Mouse (Mus musculus) bone marrow, adult 2 months (tissue): Measurements from ENCODE around the gene Suds3. TPM values are rescaled to one million over a fixed set of nuclear protein-coding genes. Genes with fewer than 3 reads are reported as not detected.

ENCODE experiments used
- H3K27ac ChIP-seq: fragments of 200-500 bp; 2 replicates; pipeline ENCODE4 v1.5.1; 2012; ENCODE audit warnings: low read depth, mild to moderate bottlenecking, control low read depth, inconsistent platforms, low read length; ENCODE audit not compliant: control insufficient read depth, poor library complexity, insufficient read depth
- H3K4me1 ChIP-seq: fragments of 200-500 bp; 2 replicates; pipeline ENCODE4 v1.6.1; 2011; ENCODE audit warnings: low read length; ENCODE audit not compliant: control insufficient read depth, insufficient read depth
- H3K4me3 ChIP-seq: fragments of 200-500 bp; replicated peaks from 2 replicates; pipeline ENCODE3; 2011; ENCODE audit warnings: mild to moderate bottlenecking, low read depth, low read length, control low read depth; ENCODE audit not compliant: control insufficient read depth
- CTCF ChIP-seq: fragments of 200-500 bp; IDR thresholded peaks from 2 replicates; pipeline ENCODE4 v1.5.1; 2011; ENCODE audit warnings: low read length, control low read depth; ENCODE audit not compliant: control insufficient read depth, insufficient read depth
- POLR2A ChIP-seq: fragments of 200-500 bp; IDR thresholded peaks from 2 replicates; pipeline ENCODE4 v1.6.1; 2011; ENCODE audit warnings: low read depth, mild to moderate bottlenecking, control low read depth, low read length, borderline replicate concordance; ENCODE audit not compliant: control insufficient read depth
- WGBS: fragments of 180-500 bp; shearing (Covaris S2); methylation state at CpG from one replicate; pipeline ENCODE4 v1.1.7; 2018; 5-methylcytosine and 5-hydroxymethylcytosine counted together
- polyA plus RNA-seq: library from polyadenylated mRNA; stranded (reverse); fragments of >200 nt; gene quantifications from 2 replicates; pipeline ENCODE4 v1.2.4, GENCODE M21; 2011; ENCODE audit warnings: low replicate concordance; ENCODE audit not compliant: missing spikeins, insufficient read depth, insufficient read length

Suds3 gene
- 40.4 and 57.7 TPM in 2 replicates for polyA plus RNA-seq

GRCm38 (mm10) chr5:117115836-117116366, at the start of gene Suds3:
Gene Suds3, minus strand, starts transcription at chr5:117116113.
- peak within 1 kb of the TSS; percentile 98 for H3K27ac ChIP-seq
- under 1% methylated on average over 59 of the region's 59 CpGs for WGBS
- peak; percentile 78 for TF ChIP-seq CTCF
- no peak for TF ChIP-seq POLR2A
- H3K4me1 ChIP-seq = no peaks in the 10 kb centered on the region; the same call in 1 of the 2 replicates
- H3K4me3 ChIP-seq = peak within 1 kb of the TSS; percentile 85

DNA sequence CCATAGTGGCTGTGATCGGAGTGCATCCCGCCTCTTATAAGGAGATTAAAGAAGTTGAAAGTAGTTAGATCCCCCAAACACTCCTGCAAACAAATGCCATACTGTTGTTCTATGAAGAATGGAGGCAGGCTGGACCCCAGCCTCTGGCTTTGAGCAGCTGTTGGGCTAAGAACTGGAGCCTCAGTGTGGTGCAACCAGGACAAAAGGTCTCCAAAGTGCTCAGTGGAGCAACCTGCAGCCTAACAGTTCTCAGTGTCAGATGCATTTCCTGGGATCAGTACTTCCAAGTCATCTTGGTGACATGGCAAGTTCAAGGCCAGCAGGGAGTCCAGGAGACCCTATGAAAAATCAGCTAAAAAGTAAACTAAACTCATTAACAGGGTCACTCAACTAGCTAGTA, 49.0 kb upstream of the Suds3 start:
- TF ChIP-seq CTCF (no peak), POLR2A (no peak)
- 88% methylated on average over 2 of the region's 2 CpGs for WGBS
- Histone ChIP-seq H3K4me1 (peaks cover 2% of the 10 kb centered on the region; the same call in 1 of the 2 replicates), H3K27ac (no peak overlapping the region), H3K4me3 (no peak overlapping the region)

- WGBS = 51% methylated on average over 5 of the region's 5 CpGs
- H3K27ac ChIP-seq = no peak overlapping the region
- TF ChIP-seq POLR2A (no peak), CTCF (no peak)
- H3K4me3 ChIP-seq = no peak overlapping the region
- H3K4me1 ChIP-seq = peaks cover 2% of the 10 kb centered on the region; the same call in 1 of the 2 replicates
Measured at GRCm38 (mm10) chr5:117164516-117164915, 48.6 kb upstream of the Suds3 start.

- WGBS = 92% methylated on average over 13 of the region's 13 CpGs
- H3K4me1 ChIP-seq = peaks cover 2% of the 10 kb centered on the region; the same call in 1 of the 2 replicates
- TF ChIP-seq POLR2A (no peak), CTCF (no peak)
- H3K27ac ChIP-seq = no peak overlapping the region
- H3K4me3 ChIP-seq = no peak overlapping the region
Measured at GRCm38 (mm10) chr5:117163790-117164189, 47.9 kb upstream of the Suds3 start.

- peaks cover 6% of the 10 kb centered on the region; the same call in 1 of the 2 replicates for H3K4me1 ChIP-seq
- TF ChIP-seq CTCF = no peak
- TF ChIP-seq POLR2A = no peak
- H3K27ac ChIP-seq = peak overlapping the region; percentile 82
- WGBS = 85% methylated on average over 10 of the region's 10 CpGs
- H3K4me3 ChIP-seq = no peak overlapping the region
Measured at GRCm38 (mm10) chr5:117160499-117160898, 44.6 kb upstream of the Suds3 start.

GRCm38 (mm10) chr5:117159805-117160291, 43.9 kb upstream of the Suds3 start:
- peak overlapping the region; percentile 82 for H3K27ac ChIP-seq
- no peak for TF ChIP-seq POLR2A
- H3K4me1 ChIP-seq = peaks cover 6% of the 10 kb centered on the region; the same call in 1 of the 2 replicates
- WGBS = 65% methylated on average over 6 of the region's 6 CpGs
- H3K4me3 ChIP-seq = no peak overlapping the region

DNA sequence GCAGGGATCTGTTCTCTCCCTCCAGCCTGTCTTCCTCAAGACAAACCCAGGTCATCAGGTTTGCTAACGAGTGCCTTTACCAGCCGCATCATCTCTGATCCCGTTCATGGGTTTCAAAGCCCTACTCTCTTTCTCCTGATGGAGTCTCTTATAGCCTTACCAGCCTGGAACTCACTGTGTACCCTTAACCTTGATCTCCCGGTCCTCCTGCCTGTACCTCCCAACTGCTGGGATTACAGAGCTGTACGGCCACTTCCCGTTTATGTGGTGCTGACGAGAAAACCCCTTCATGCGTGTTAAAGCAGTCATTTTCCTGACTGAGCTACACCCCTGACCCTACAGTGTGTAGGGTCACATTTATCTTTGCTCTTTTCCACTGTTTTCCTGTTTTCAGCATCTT, 43.4 kb upstream of the Suds3 start:
- H3K4me1 ChIP-seq = peaks cover 6% of the 10 kb centered on the region; the same call in 1 of the 2 replicates
- WGBS = 44% methylated on average over 8 of the region's 8 CpGs
- H3K4me3 ChIP-seq = no peak overlapping the region
- TF ChIP-seq CTCF (no peak), POLR2A (no peak)
- H3K27ac ChIP-seq = peak overlapping the region; percentile 67

DNA sequence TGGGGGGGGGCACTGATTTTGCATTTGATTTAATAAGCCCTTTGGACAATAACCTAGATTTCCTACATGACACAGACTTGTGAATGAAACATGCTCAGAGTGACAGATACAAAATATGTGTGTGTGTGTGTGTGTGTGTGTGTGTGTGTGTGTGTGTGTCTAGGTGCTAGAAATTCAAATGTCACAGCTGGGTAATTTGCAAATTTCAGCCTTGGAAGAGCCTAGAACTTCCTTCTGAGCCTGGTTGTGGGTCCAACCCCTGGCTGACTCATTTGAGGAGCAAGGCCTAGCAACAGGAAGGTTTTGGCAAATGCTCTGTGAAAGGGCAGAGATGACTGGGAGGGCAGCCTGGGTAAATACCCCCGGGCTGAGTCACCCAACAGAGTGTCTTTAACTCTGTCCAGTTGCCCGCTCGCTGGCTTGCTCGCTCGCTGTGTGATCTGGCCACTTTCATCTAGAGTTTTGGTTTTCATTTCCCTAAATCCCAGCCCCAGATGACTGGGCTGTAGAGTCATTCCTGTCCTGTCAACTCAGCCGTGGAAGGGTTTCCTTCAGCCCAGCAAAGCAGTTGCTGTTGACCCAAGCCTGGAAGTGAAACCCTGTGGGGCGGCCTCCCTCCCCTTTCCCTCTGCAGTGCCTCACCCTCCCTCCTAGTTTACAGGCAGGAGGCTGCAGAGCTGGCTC, 42.6 kb upstream of the Suds3 start:
- H3K4me3 ChIP-seq = no peak overlapping the region
- WGBS = 55% methylated on average over 7 of the region's 7 CpGs

More for the DNA sequence above, 42.6 kb upstream of the Suds3 start:
- 0 out of 2 replicates have a peak, but pooled peaks have one; percentile 9 for TF ChIP-seq CTCF
- no peak for TF ChIP-seq POLR2A
- Histone ChIP-seq H3K27ac (peak overlapping the region; percentile 67), H3K4me1 (peaks cover 6% of the 10 kb centered on the region; the same call in 1 of the 2 replicates)
